Mouse (Mus musculus) heart, embryonic 14.5 days (tissue): Measurements from ENCODE around the gene Tpd52l2. TPM values are rescaled to one million over a fixed set of nuclear protein-coding genes. Genes with fewer than 3 reads are reported as not detected.

Experiments
- ATAC-seq: fragments of 200-750 bp; cut with Nextera tagmentation; 2 replicates; pipeline ENCODE4 v1.8.0; 2017; ENCODE audit warnings: low read depth, moderate TSS enrichment; ENCODE audit not compliant: insufficient number of reproducible peaks, insufficient read depth, low FRiP score
- H3K27ac ChIP-seq, 2 experiments: fragments of 200-500 bp in 1 of 2; fragments of 300-500 bp in 1 of 2; sonication (generic) in 1 of 2; replicated peaks in 1 of 2; 2 replicates each; pipeline ENCODE4 v1.5.1; 2012 to 2014; ENCODE audit warnings: low read depth in 2 of 2, low read length in 2 of 2, control low read depth in 1 of 2, mild to moderate bottlenecking in 1 of 2, mixed read lengths in 1 of 2; ENCODE audit not compliant: control insufficient read depth in 1 of 2, insufficient read depth in 1 of 2
- H3K27me3 ChIP-seq: fragments of 300-500 bp; sonication (generic); 2 replicates; pipeline ENCODE4 v1.6.1; 2014; ENCODE audit warnings: mild to moderate bottlenecking, low read length, control low read depth; ENCODE audit not compliant: control insufficient read depth, insufficient read depth
- H3K36me3 ChIP-seq: fragments of 300-500 bp; sonication (generic); 2 replicates; pipeline ENCODE4 v1.6.1; 2014; ENCODE audit warnings: mild to moderate bottlenecking, control low read depth, low read length, mixed read lengths; ENCODE audit not compliant: control insufficient read depth, insufficient read depth
- H3K4me1 ChIP-seq, 2 experiments: fragments of 200-500 bp in 1 of 2; fragments of 300-500 bp in 1 of 2; sonication (generic) in 1 of 2; 2 replicates each; pipeline ENCODE4 v1.6.1; 2012 to 2014; ENCODE audit warnings: low read length in 2 of 2, control low read depth in 1 of 2, mixed read lengths in 1 of 2; ENCODE audit not compliant: control insufficient read depth in 2 of 2, insufficient read depth in 2 of 2
- H3K4me2 ChIP-seq: fragments of 300-500 bp; sonication (generic); 2 replicates; pipeline ENCODE4 v1.6.1; 2014; ENCODE audit warnings: mild to moderate bottlenecking, low read length
- H3K4me3 ChIP-seq, 2 experiments: fragments of 200-500 bp in 1 of 2; fragments of 300-500 bp in 1 of 2; sonication (generic) in 1 of 2; 2 replicates each; pipeline ENCODE4 v1.5.1; 2012 to 2014; ENCODE audit warnings: low read length in 2 of 2, mild to moderate bottlenecking in 2 of 2, control low read depth in 1 of 2, low read depth in 1 of 2, moderate library complexity in 1 of 2; ENCODE audit not compliant: control insufficient read depth in 1 of 2, insufficient read depth in 1 of 2
- H3K9ac ChIP-seq: fragments of 300-500 bp; sonication (generic); 2 replicates; pipeline ENCODE4 v1.6.1; 2014; ENCODE audit warnings: mild to moderate bottlenecking, low read length
- H3K9me3 ChIP-seq: fragments of 300-500 bp; sonication (generic); 2 replicates; pipeline ENCODE4 v1.6.1; 2016; ENCODE audit warnings: low read length, control low read depth; ENCODE audit not compliant: control insufficient read depth
- WGBS: fragments of 180-500 bp; shearing (Covaris S2); extraction: QIAGEN DNeasy Blood & Tissue Kit; methylation state at CpG from one replicate; pipeline ENCODE4 v1.1.7; 2014; 5-methylcytosine and 5-hydroxymethylcytosine counted together
- polyA plus RNA-seq: library from polyadenylated mRNA; unstranded; fragments of >200 nt; fragmentation: Nextera tagmentation; extraction: Ambion mirVana; gene quantifications from 2 replicates; pipeline ENCODE4 v1.2.1, GENCODE M21; 2014

Gene Tpd52l2
- polyA plus RNA-seq, 1 experiment from 2014 or later, result 139 TPM

- ATAC-seq, result no peak
- Histone ChIP-seq H3K4me2 (no peak overlapping the region), H3K4me3 (no peak overlapping the region), H3K27ac (no peak overlapping the region), H3K27me3 (no peaks in the 10 kb centered on the region), H3K9ac (no peak overlapping the region), H3K9me3 (no peaks in the 10 kb centered on the region), H3K4me1 (no peaks in the 10 kb centered on the region), H3K36me3 (peaks cover 57% of the 10 kb centered on the region)
- 88% methylated on average over 7 of the region's 7 CpGs for WGBS
Measured at GRCm38 (mm10) chr2:181546142-181546541, 49.2 kb downstream of the Tpd52l2 start.

GRCm38 (mm10) chr2:181548227-181548626, 51.3 kb downstream of the Tpd52l2 start:
- no peaks in the 10 kb centered on the region for H3K27me3 ChIP-seq
- ATAC-seq, result no peak
- no peaks in the 10 kb centered on the region for H3K9me3 ChIP-seq
- H3K4me3 ChIP-seq, result no peak overlapping the region
- WGBS, result 74% methylated on average over 1 of the region's 1 CpGs
- H3K9ac ChIP-seq, result no peak overlapping the region
- H3K27ac ChIP-seq, result no peak overlapping the region
- H3K36me3 ChIP-seq, result peaks cover 73% of the 10 kb centered on the region
- H3K4me2 ChIP-seq, result no peak overlapping the region
- H3K4me1 ChIP-seq, result no peaks in the 10 kb centered on the region

- whole genome bisulfite sequencing, result 51% methylated on average over 5 of the region's 5 CpGs
- 0 out of 2 replicates have a peak, but pooled peaks have one; percentile 4 for ATAC-seq
- H3K4me1 ChIP-seq, result no peaks in the 10 kb centered on the region
- no peak overlapping the region for H3K4me3 ChIP-seq
- H3K27me3 ChIP-seq, result no peaks in the 10 kb centered on the region
- no peak overlapping the region for H3K4me2 ChIP-seq
- no peaks in the 10 kb centered on the region for H3K9me3 ChIP-seq
- H3K9ac ChIP-seq, result no peak overlapping the region
- no peak overlapping the region for H3K27ac ChIP-seq
- H3K36me3 ChIP-seq, result peaks cover 76% of the 10 kb centered on the region
Measured at GRCm38 (mm10) chr2:181548682-181549081, 51.7 kb downstream of the Tpd52l2 start.

- Histone ChIP-seq H3K4me1 (no peaks in the 10 kb centered on the region), H3K9me3 (no peaks in the 10 kb centered on the region), H3K4me3 (no peak overlapping the region), H3K4me2 (no peak overlapping the region), H3K36me3 (peaks cover 87% of the 10 kb centered on the region), H3K27me3 (no peaks in the 10 kb centered on the region), H3K9ac (no peak overlapping the region), H3K27ac (no peak overlapping the region)
- no peak for ATAC-seq
- 98% methylated on average over 2 of the region's 2 CpGs for WGBS
Measured at GRCm38 (mm10) chr2:181550233-181550632, 53.3 kb downstream of the Tpd52l2 start.

GRCm38 (mm10) chr2:181553772-181554171, 56.8 kb downstream of the Tpd52l2 start:
- no peak for ATAC-seq
- Histone ChIP-seq H3K36me3 (peaks cover 58% of the 10 kb centered on the region), H3K27ac (no peak overlapping the region), H3K27me3 (no peaks in the 10 kb centered on the region), H3K4me1 (no peaks in the 10 kb centered on the region), H3K4me2 (no peak overlapping the region), H3K9me3 (no peaks in the 10 kb centered on the region), H3K4me3 (no peak overlapping the region), H3K9ac (no peak overlapping the region)

- H3K27ac ChIP-seq, result no peak overlapping the region
- no peak for ATAC-seq
- H3K36me3 ChIP-seq, result peaks cover 12% of the 10 kb centered on the region
- no peaks in the 10 kb centered on the region for H3K27me3 ChIP-seq
- H3K4me1 ChIP-seq, result 0 out of 4 replicates have a peak, but pooled peaks cover 0 to 2% of the 10 kb centered on the region in 2 experiments
- 79% methylated on average over 3 of the region's 3 CpGs for WGBS
- H3K4me2 ChIP-seq, result no peak overlapping the region
- H3K4me3 ChIP-seq, result no peak overlapping the region
- H3K9me3 ChIP-seq, result no peaks in the 10 kb centered on the region
- H3K9ac ChIP-seq, result no peak overlapping the region
Measured at GRCm38 (mm10) chr2:181567338-181567737, 70.4 kb downstream of the Tpd52l2 start.

Other genes with a start within 250 kb of the Tpd52l2 start
- gene Gmeb2, start 209.1 kb upstream of the Tpd52l2 start, polyA plus RNA-seq, result 9.1 and 9.9 TPM in 2 replicates
- gene Stmn3, start 182.6 kb upstream of the Tpd52l2 start, polyA plus RNA-seq, result 0.24 and 3.6 TPM in 2 replicates
- gene Rtel1, start 177.4 kb upstream of the Tpd52l2 start, polyA plus RNA-seq, result 21.1 and 25.3 TPM in 2 replicates
- 26.3 and 26.5 TPM in 2 replicates for gene Zgpat, start 132.2 kb upstream of the Tpd52l2 start, polyA plus RNA-seq
- 42.8 and 46.9 TPM in 2 replicates for gene Arfrp1, start 131.7 kb upstream of the Tpd52l2 start, polyA plus RNA-seq
- 13.6 and 13.7 TPM in 2 replicates for gene Lime1, start 117.1 kb upstream of the Tpd52l2 start, polyA plus RNA-seq
- gene Zbtb46, start 37.7 kb upstream of the Tpd52l2 start, polyA plus RNA-seq, result 8.8 and 10.6 TPM in 2 replicates
- 0.18 and 0.19 TPM in 2 replicates for gene Abhd16b, start 3.9 kb upstream of the Tpd52l2 start, polyA plus RNA-seq
- 69.8 and 81.3 TPM in 2 replicates for gene Dnajc5, start 23.3 kb downstream of the Tpd52l2 start, polyA plus RNA-seq
- 72.1 and 72.2 TPM in 2 replicates for gene Uckl1, start 87.8 kb downstream of the Tpd52l2 start, polyA plus RNA-seq
- gene Prpf6, start 94.7 kb downstream of the Tpd52l2 start, polyA plus RNA-seq, result 41.1 and 43.0 TPM in 2 replicates
- 29.3 and 32.0 TPM in 2 replicates for gene Zfp512b, start 95.7 kb downstream of the Tpd52l2 start, polyA plus RNA-seq
- gene Samd10, start 102.1 kb downstream of the Tpd52l2 start, polyA plus RNA-seq, result 13.3 and 14.0 TPM in 2 replicates
- not detected in 2 replicates for gene Gm29797, start 159.9 kb downstream of the Tpd52l2 start, polyA plus RNA-seq
- gene Sox18, start 174.5 kb downstream of the Tpd52l2 start, polyA plus RNA-seq, result 44.1 and 49.2 TPM in 2 replicates
- 20.5 and 21.8 TPM in 2 replicates for gene Tcea2, start 183.2 kb downstream of the Tpd52l2 start, polyA plus RNA-seq
- gene Rgs19, start 196.8 kb downstream of the Tpd52l2 start, polyA plus RNA-seq, result 42.8 and 44.2 TPM in 2 replicates
- not detected in 2 replicates for gene Lkaaear1, start 201.3 kb downstream of the Tpd52l2 start, polyA plus RNA-seq
- gene Oprl1, start 217.9 kb downstream of the Tpd52l2 start, polyA plus RNA-seq, result 3.1 and 4.1 TPM in 2 replicates